Mouse (Mus musculus) ES-E14 (cell line): ENCODE measurements at regions not wholly inside any gene's neighbourhood (a gene's known extent, or its start where the extent isn't known, plus 50 kb on each side); places are given as distances from the start of the nearest gene placed in this dataset.

ENCODE experiments used
- CHD2 ChIP-seq: IDR thresholded peaks from 2 replicates; pipeline ENCODE4 v1.6.1; 2014; ENCODE audit warnings: mild to moderate bottlenecking, low read depth, low read length, inconsistent platforms
- ZC3H11A ChIP-seq: IDR thresholded peaks from 2 replicates; pipeline ENCODE4 v1.6.1; 2012; ENCODE audit warnings: low read depth, mild to moderate bottlenecking, inconsistent platforms, low read length, borderline replicate concordance
- ZNF384 ChIP-seq: IDR thresholded peaks from 2 replicates; pipeline ENCODE4 v1.6.1; 2012; ENCODE audit warnings: low read depth, low read length, inconsistent platforms

GRCm38 (mm10) chr11:24281628-24282027 is 203.8 kb downstream of the Bcl11a start:
- TF ChIP-seq CHD2 (no peak), ZNF384 (no peak), ZC3H11A (no peak)
